Mouse (Mus musculus): ENCODE data around the gene Gm3238.

- TF ChIP-seq POLR2A (IDR thresholded peaks at IDR 0.05; ENCODE audit: control insufficient read depth, low read depth, low read length): no peak
- peak; percentile 51; the same call in 1 of the 2 replicates for TF ChIP-seq CTCF (IDR thresholded peaks at IDR 0.05; ENCODE audit: control insufficient read depth, insufficient read depth, insufficient replicate concordance, low read depth, low read length)
These were observed 46.3 kb downstream of the Gm3238 start for GRCm38 (mm10) chr10:77724855-77725254.

Data from testis, adult 2 months (tissue).